Mouse (Mus musculus): ENCODE measurements around the gene Cux2.
A peak's percentile ranks its signal among the peaks of the same experiment; 100 is the strongest.

Cux2 gene

GRCm38 (mm10) chr5:121815867-121816380 lies 234.0 kb downstream of the Cux2 start:
- no peak for DNase-seq

DNA sequence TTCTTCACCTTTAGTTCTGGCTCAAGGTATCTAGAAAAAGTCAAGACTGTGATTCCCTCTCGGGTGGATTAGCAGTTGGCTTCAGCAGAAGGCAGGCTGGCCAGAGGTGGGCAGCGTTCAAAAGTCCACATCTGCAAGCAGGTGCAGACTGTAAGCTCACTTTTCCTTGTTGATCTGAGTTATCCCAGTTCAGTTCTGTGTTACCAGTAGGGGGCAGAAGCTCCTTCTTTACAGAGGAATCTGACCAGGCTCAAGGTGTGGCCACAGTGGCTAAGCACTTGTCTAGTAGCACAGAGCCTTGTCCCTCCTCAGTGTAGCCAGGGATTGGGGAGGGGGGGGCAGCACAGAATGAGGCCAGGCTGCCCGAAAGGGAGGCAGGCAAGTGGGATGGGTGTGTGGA lies 234.8 kb downstream of the Cux2 start:
- peak; percentile 78 for DNase-seq

GRCm38 (mm10) chr5:121813744-121814143 lies 236.2 kb downstream of the Cux2 start:
- DNase-seq = no peak

DNA sequence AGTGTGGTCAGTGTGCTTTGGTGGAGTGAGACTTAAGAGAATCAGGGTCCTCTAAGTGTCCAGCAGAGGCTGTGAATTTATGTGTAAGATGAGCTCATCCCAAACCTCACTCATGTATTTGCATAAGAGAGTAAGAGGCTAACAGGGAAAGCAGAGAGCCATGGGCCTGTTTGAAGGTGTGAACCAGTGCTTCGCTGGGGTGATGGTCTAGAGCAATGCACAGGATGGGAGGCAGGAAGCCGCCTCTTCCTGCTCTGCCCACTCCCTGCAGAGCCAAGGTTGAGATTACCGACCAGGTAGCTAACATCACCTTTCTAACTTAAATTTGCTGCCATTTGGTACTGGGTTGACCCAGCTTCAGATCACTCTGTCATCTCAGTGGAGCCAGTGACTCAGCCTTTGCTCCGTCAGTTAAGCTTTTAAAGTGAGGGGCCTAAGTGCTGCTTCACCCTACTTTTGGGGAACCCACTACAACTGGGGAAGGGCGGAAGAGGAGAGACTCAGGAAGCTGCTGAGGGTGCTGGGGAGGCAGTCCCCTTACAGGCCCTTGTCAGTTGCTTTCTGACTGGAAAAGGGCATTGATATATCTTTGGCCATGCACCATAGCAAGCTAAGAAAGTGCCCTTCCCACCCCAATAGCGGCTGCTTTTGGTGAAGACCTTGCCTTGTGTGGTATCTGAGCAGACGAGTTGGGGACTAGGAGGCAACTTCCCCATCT lies 237.2 kb downstream of the Cux2 start:
- no peak for DNase-seq

- peak; percentile 62 for DNase-seq
Observed at GRCm38 (mm10) chr5:121811485-121811931, 238.4 kb downstream of the Cux2 start.

GRCm38 (mm10) chr5:121810331-121811151 lies 239.4 kb downstream of the Cux2 start:
- DNase-seq = no peak

DNA sequence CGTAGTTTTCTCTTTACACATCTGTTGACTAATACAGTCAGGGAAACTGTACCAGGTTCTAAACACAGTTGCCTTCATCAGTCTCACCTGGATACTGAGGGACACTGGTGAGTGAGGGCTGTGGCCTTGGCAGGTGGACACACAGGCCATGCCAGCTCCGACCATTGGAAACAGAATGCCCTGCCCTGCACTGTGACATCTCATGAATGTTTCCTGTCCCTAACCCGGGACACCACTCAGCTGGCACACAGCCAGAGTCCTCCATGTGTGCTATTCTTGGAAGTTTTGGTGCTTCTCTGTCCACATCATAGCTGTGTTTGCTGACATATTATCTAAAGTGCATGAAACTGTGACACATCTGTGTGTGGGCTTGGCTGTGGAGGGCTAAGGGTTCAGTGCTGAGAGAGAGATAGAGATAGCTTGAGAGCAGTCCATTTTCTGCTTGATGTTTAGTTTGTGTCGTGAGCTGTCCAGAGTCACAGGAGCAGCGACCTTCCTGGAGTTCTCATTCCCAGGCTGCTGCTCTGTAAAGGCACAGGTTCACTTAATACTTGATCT lies 240.2 kb downstream of the Cux2 start:
- no peak for DNase-seq

DNA sequence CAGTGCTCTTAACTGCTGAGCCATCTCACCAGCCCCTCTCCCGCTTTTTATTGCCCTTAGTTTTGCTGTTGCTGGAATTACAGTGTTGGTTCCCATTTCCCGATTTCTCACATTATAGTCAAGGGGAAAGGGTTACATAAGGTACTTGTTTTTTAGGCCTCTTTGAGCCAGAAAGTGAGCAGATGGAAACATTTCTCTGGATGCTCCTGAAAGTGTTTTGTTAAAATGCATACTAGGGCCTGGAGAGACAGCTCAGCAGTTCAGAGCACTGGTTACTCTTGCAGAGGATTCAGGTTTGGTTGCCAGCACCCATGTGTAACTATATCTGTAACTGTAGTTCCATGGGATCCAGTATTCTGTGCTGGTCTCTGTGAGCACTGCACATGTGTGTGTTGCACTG lies 241.7 kb downstream of the Cux2 start:
- no peak for DNase-seq

GRCm38 (mm10) chr5:121807186-121807585 lies 242.7 kb downstream of the Cux2 start:
- no peak for DNase-seq
